Mouse (Mus musculus) adrenal gland, postnatal 10 days (tissue): Measurements from ENCODE around the gene Glis1. TPM values are rescaled to one million over a fixed set of nuclear protein-coding genes. Genes with fewer than 3 reads are reported as not detected.

ENCODE experiments used
- microRNA-seq: library from miRNA; unstranded; fragments of <30 nt; microRNA quantifications from one replicate; pipeline ENCODE4 v1.2.0, GENCODE M21; 2021
- total RNA-seq, 2 experiments: library from RNA; stranded (reverse); gene quantifications; 2 replicates each; pipeline ENCODE4 v1.2.3; 2021

Glis1 gene
- total RNA-seq, 2 experiments from 2014 or later: 0.27 to 0.73 TPM

Small RNA genes lying within 50 kb of the gene (microRNA-seq; reads per million reads assigned to microRNA genes)
- gene Gm24804: not detected

Other genes starting within 250 kb of the Glis1 start
- under 1 TPM in 1 of 2 experiments, not detected in 1; 0.27 TPM for gene Ldlrad1, start 225.4 kb upstream of the Glis1 start, total RNA-seq
- 10 to 100 TPM; 29.3 to 29.5 TPM for gene Lrrc42, start 181.1 kb upstream of the Glis1 start, total RNA-seq
- 10 to 100 TPM; 21.9 to 28.5 TPM for gene Hspb11, start 181.0 kb upstream of the Glis1 start, total RNA-seq
- gene Dio1, start 127.4 kb upstream of the Glis1 start, total RNA-seq: 10 to 100 TPM in 1 of 2 experiments, 1 to 10 TPM in 1; 9.1 to 12.2 TPM
- gene Yipf1, start 120.2 kb upstream of the Glis1 start, total RNA-seq: 10 to 100 TPM; 49.3 to 52.6 TPM
- gene Ndc1, start 66.8 kb upstream of the Glis1 start, total RNA-seq: 10 to 100 TPM; 15.2 to 16.9 TPM
- not detected for gene Dmrtb1, start 249.6 kb downstream of the Glis1 start, total RNA-seq